Mouse (Mus musculus): ENCODE measurements around the gene Tmem260.

Tmem260 gene

GRCm38 (mm10) chr14:48553754-48554153 lies 107.8 kb downstream of the Tmem260 start:
- DNase-seq (ENCODE audit: low spot score): no peak

DNA sequence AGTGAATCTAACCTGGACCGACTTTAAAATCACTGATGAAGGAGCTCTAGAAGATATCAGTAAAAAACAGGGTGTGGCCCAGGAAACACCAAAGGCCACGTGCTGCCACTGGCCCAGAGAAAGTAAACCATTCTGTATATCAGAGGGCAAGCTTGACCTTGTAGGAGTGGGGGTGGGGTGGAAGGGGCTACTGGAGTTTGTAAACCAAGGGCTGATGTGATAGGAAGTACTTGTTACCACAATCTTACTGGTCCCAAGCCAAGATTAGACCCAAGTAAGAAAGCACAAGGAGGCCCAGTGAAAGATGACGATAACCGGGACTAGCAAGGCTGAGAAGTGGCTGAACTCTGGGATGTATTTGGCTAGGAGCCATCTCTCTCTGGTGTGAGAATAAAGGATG lies 113.1 kb downstream of the Tmem260 start:
- no peak for DNase-seq (ENCODE audit: low spot score)

- DNase-seq (ENCODE audit: low spot score): no peak
These were observed 113.8 kb downstream of the Tmem260 start for GRCm38 (mm10) chr14:48559736-48560135.

GRCm38 (mm10) chr14:48566596-48566995 lies 120.7 kb downstream of the Tmem260 start:
- no peak for DNase-seq (ENCODE audit: low spot score)
